Mouse (Mus musculus): ENCODE data around the gene Cdc45. TPM values are rescaled to one million over a fixed set of nuclear protein-coding genes. Genes with fewer than 3 reads are reported as not detected.
A peak's percentile ranks its signal among the peaks of the same experiment; 100 is the strongest.
"Not testable (repeated sequence)": the region's sequence is repeated elsewhere in the genome, so short reads cannot be mapped to it uniquely, and the experiment has no call there.

Cdc45 gene
- 52.5 and 53.5 TPM in 2 replicates for total RNA-seq (2012; rRNA removed)

DNA sequence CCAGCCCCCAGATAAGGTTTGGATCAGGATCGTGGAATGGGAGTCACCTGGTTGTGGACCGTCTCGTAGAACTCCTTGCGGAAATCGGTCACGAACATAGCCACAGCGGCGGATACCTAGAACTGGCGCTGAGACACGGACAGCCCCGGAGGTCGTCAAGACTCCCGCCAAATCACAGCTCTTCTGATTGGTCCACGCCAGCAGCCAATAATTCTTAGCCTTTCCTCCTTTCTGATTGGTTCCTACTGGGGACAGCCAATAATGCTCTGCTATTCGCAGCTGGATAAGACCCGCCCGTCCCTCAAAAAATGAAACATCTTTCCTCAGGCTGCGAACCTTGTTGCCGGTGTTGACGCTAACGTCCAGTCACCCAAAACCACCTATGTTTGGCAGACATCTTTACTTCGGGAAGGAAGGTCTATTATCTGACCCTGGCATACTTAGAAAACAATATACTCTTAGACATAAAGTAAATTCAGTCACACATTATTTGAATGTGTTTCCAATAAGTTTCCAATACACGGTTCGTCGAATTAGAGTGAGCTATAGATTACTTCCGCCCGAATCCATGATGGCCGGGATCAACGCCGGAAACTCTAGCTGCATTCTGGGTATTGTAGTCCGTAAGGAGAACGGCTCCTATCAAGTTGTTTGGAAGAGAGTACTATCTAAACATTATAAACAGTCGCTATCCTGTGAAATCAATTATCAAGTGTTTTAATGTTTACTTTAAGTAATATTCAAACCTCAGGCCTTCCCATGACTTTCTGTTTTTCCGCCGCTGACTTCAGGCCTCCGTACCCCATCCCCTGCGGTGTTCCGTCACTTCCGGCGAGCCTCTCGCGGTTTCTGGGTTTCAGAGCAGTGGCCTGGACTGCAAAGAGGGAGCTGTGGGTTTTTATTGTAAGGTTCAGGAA lies at the start of gene Cdc45, which contains the start of gene Ufd1:
Cdc45 (minus strand) TSS at position 520 of the 917 bp plus-strand sequence.
Ufd1 (plus strand) TSS at position 312 of the 917 bp plus-strand sequence.
- Histone ChIP-seq H3K27ac (ENCODE audit: insufficient read depth, low read depth, low read length, poor library complexity, severe bottlenecking) (peak within 1 kb of the TSS; percentile 37), H3K9me3 (ENCODE audit: control insufficient read depth, insufficient read depth, low read depth, low read length) (no peaks in the 10 kb centered on the region), H3K36me3 (ENCODE audit: control insufficient read depth, insufficient read depth, low read length, poor library complexity, severe bottlenecking) (peaks cover 19% of the 10 kb centered on the region), H3K4me3 (ENCODE audit: insufficient read depth in 1 of 2, low read depth in 1 of 2, low read length in 2 of 2, poor library complexity in 1 of 2, severe bottlenecking in 1 of 2) (peak within 1 kb of the TSS; percentile 83 to 87), H3K4me1 (ENCODE audit: control insufficient read depth in 2 of 2, insufficient read depth in 2 of 2, low read length in 2 of 2, poor library complexity in 1 of 2) (peaks cover 0 to 3% of the 10 kb centered on the region in 2 experiments; a peak in 1 of 4 replicates), H3K9ac (ENCODE audit: insufficient read depth, low read depth, low read length, poor library complexity, severe bottlenecking) (peak within 1 kb of the TSS; percentile 95)
- DNase-seq (ENCODE audit: low read depth, low spot score), result peak; percentile 88
- in situ Hi-C loops (cut with MboI; ENCODE audit: low sequenced_read_pairs in 2 of 2, unreplicated experiment in 2 of 2), result no loop called here
- TF ChIP-seq ZNF384 (IDR thresholded peaks at IDR 0.05; ENCODE audit: low read depth, low read length) (0 out of 2 replicates have a peak, but pooled peaks have one; percentile 9), CHD2 (IDR thresholded peaks at IDR 0.05; ENCODE audit: low read depth, low read length) (peak; percentile 97), HCFC1 (IDR thresholded peaks at IDR 0.05; ENCODE audit: borderline replicate concordance, insufficient read depth, low read length) (peak; percentile 97), MAFK (IDR thresholded peaks at IDR 0.05; ENCODE audit: insufficient read depth, low read depth, low read length) (no peak), ZC3H11A (IDR thresholded peaks at IDR 0.05; ENCODE audit: borderline replicate concordance, low read depth, low read length) (no peak)

DNA sequence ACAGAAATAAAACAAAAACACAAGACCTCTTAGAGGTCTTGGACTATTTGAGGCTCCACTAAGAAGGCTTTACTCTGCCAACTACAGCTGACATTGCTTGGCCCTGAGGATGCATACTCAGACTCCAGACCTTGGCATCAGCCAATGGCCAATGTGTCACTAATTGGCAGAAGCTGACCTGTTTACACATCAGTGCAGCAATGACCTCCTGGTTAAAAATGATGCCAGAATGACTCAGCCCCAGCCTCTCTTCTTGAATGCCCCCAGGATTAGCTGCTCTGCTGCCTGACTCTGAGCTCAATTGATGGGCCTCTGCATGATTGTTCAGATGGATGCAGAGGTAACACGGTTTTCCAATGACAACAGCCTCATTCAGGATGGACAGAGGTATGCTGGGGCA lies 48.4 kb upstream of the Cdc45 start:
- Histone ChIP-seq H3K4me3 (ENCODE audit: insufficient read depth in 1 of 2, low read depth in 1 of 2, low read length in 2 of 2, poor library complexity in 1 of 2, severe bottlenecking in 1 of 2) (no peak overlapping the region), H3K27ac (ENCODE audit: insufficient read depth, low read depth, low read length, poor library complexity, severe bottlenecking) (no peak overlapping the region), H3K9me3 (ENCODE audit: control insufficient read depth, insufficient read depth, low read depth, low read length) (no peaks in the 10 kb centered on the region), H3K4me1 (ENCODE audit: control insufficient read depth in 2 of 2, insufficient read depth in 2 of 2, low read length in 2 of 2, poor library complexity in 1 of 2) (no peaks in the 10 kb centered on the region), H3K36me3 (ENCODE audit: control insufficient read depth, insufficient read depth, low read length, poor library complexity, severe bottlenecking) (no peaks in the 10 kb centered on the region), H3K9ac (ENCODE audit: insufficient read depth, low read depth, low read length, poor library complexity, severe bottlenecking) (no peak overlapping the region)
- no peak for DNase-seq (ENCODE audit: low read depth, low spot score)
- no peak for TF ChIP-seq HCFC1 (IDR thresholded peaks at IDR 0.05; ENCODE audit: borderline replicate concordance, insufficient read depth, low read length)
- no peak for TF ChIP-seq ZC3H11A (IDR thresholded peaks at IDR 0.05; ENCODE audit: borderline replicate concordance, low read depth, low read length)
- no peak for TF ChIP-seq ZNF384 (IDR thresholded peaks at IDR 0.05; ENCODE audit: low read depth, low read length)
- TF ChIP-seq MAFK (IDR thresholded peaks at IDR 0.05; ENCODE audit: insufficient read depth, low read depth, low read length), result no peak
- TF ChIP-seq CHD2 (IDR thresholded peaks at IDR 0.05; ENCODE audit: low read depth, low read length), result no peak
- in situ Hi-C loops (cut with MboI; ENCODE audit: low sequenced_read_pairs in 2 of 2, unreplicated experiment in 2 of 2), result no loop called here

DNA sequence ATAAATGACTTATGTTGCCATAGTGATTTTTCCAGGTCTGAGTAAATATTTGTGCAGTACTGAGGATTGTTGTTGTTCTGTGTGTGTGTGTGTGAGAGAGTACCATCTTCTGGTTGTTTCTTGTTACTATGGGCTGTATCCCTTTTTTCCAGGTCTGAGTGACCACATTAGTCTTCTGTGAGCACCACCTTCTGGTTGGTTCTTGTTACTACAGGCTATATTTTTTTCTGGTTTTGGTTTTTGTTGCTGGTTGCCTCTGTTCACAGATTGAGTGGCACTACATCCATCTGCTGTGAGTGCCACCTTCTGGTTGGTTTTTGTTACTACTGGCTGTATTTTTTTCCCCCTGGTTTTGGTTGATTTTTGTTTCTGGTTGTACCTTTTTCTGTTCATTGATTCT lies 46.8 kb upstream of the Cdc45 start:
- Histone ChIP-seq H3K36me3 (ENCODE audit: control insufficient read depth, insufficient read depth, low read length, poor library complexity, severe bottlenecking) (no peaks in the 10 kb centered on the region), H3K4me3 (ENCODE audit: insufficient read depth in 1 of 2, low read depth in 1 of 2, low read length in 2 of 2, poor library complexity in 1 of 2, severe bottlenecking in 1 of 2) (no peak overlapping the region), H3K9ac (ENCODE audit: insufficient read depth, low read depth, low read length, poor library complexity, severe bottlenecking) (no peak overlapping the region), H3K9me3 (ENCODE audit: control insufficient read depth, insufficient read depth, low read depth, low read length) (no peaks in the 10 kb centered on the region), H3K4me1 (ENCODE audit: control insufficient read depth in 2 of 2, insufficient read depth in 2 of 2, low read length in 2 of 2, poor library complexity in 1 of 2) (no peaks in the 10 kb centered on the region), H3K27ac (ENCODE audit: insufficient read depth, low read depth, low read length, poor library complexity, severe bottlenecking) (no peak overlapping the region)
- TF ChIP-seq MAFK (IDR thresholded peaks at IDR 0.05; ENCODE audit: insufficient read depth, low read depth, low read length), result no peak
- TF ChIP-seq CHD2 (IDR thresholded peaks at IDR 0.05; ENCODE audit: low read depth, low read length), result no peak
- TF ChIP-seq ZC3H11A (IDR thresholded peaks at IDR 0.05; ENCODE audit: borderline replicate concordance, low read depth, low read length), result peak; percentile 80
- peak; percentile 64; the same call in 1 of the 2 replicates for TF ChIP-seq HCFC1 (IDR thresholded peaks at IDR 0.05; ENCODE audit: borderline replicate concordance, insufficient read depth, low read length)
- TF ChIP-seq ZNF384 (IDR thresholded peaks at IDR 0.05; ENCODE audit: low read depth, low read length), result peak; percentile 95
- DNase-seq (ENCODE audit: low read depth, low spot score), result peak; percentile 90
- in situ Hi-C loops (cut with MboI; ENCODE audit: low sequenced_read_pairs in 2 of 2, unreplicated experiment in 2 of 2), result no loop called here

DNA sequence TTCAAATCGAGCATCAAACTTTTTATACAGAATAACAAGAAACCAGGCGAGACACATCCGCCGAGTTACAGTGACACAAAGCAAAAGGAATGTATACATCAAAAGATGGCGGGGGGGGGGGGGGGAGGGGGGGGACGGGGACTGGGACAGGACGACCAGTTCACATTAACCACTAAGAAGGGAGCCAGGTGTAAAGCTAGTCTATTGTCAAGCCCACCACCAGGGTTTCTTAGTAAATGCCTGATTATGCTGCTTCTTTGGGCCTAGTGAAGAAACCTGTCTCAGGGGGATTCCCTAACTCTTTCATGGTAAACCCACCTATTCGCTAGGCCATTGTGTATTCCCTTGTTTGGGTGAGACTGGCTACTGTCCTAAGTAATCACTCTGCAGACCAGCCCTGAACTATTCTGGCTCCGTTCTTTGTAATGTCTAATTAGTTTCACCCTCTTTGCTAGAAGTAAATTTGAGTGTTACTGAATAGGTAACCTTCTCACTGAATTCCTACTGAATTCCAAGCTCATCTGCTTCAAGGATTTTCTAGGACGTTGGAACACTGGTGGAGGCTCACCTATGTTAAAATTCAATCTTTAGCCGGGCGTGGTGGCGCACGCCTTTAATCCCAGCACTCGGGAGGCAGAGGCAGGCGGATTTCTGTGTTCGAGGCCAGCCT lies 37.9 kb upstream of the Cdc45 start:
- DNase-seq (ENCODE audit: low read depth, low spot score); H3K36me3 ChIP-seq (ENCODE audit: control insufficient read depth, insufficient read depth, low read length, poor library complexity, severe bottlenecking); in situ Hi-C loops (cut with MboI; ENCODE audit: low sequenced_read_pairs in 2 of 2, unreplicated experiment in 2 of 2); H3K4me3 ChIP-seq (ENCODE audit: insufficient read depth in 1 of 2, low read depth in 1 of 2, low read length in 2 of 2, poor library complexity in 1 of 2, severe bottlenecking in 1 of 2); H3K27ac ChIP-seq (ENCODE audit: insufficient read depth, low read depth, low read length, poor library complexity, severe bottlenecking); H3K9me3 ChIP-seq (ENCODE audit: control insufficient read depth, insufficient read depth, low read depth, low read length); H3K9ac ChIP-seq (ENCODE audit: insufficient read depth, low read depth, low read length, poor library complexity, severe bottlenecking); H3K4me1 ChIP-seq (ENCODE audit: control insufficient read depth in 2 of 2, insufficient read depth in 2 of 2, low read length in 2 of 2, poor library complexity in 1 of 2): not testable (repeated sequence)
